Mouse (Mus musculus): ENCODE data around the gene Gramd1c. TPM values are rescaled to one million over a fixed set of nuclear protein-coding genes. Genes with fewer than 3 reads are reported as not detected.

Gramd1c gene
- 5.7 TPM for polyA plus RNA-seq (2017; shearing (Covaris generic))

DNA sequence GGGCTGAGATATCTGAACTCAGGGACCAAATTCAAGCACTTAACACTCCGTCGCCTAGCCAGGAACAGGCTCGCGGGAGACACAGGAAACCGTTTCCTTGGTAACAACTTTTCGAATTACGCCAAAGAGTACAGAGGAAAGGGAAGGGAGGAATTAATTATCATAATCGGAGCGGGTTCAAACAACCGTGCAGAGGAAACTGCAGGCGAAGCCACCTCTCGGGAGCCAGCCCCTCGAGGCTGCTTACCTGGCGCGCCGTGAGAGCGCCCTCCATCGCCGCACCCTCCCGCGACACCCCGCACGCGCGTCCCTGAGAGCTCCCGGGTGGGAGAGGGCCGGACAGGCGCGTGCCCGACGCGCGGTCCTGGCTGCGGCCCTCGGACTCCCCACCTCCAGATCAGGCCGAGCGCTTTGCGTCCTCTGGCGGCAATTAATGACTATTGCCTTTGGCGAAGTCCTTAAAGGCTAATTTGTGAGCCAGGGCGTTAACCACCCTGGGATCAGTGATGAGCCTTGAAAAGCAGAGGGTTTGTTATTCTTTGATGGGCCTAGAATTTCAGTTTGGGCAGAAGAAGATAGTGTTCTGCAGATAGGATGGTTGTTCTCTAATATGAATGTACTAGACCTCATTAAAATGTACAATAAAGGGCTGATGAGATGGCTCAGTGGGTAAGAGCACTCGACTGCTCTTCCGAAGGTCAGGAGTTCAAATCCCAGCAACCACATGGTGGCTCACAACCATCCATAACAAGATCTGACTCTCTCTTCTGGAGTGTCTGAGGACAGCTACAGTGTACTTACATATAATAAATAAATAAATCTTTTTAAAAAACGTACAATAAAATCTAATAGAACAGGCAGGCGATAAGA, at the start of gene Gramd1c:
Gene Gramd1c (minus strand): TSS at position 321 of the 870 bp plus-strand sequence.

DNA sequence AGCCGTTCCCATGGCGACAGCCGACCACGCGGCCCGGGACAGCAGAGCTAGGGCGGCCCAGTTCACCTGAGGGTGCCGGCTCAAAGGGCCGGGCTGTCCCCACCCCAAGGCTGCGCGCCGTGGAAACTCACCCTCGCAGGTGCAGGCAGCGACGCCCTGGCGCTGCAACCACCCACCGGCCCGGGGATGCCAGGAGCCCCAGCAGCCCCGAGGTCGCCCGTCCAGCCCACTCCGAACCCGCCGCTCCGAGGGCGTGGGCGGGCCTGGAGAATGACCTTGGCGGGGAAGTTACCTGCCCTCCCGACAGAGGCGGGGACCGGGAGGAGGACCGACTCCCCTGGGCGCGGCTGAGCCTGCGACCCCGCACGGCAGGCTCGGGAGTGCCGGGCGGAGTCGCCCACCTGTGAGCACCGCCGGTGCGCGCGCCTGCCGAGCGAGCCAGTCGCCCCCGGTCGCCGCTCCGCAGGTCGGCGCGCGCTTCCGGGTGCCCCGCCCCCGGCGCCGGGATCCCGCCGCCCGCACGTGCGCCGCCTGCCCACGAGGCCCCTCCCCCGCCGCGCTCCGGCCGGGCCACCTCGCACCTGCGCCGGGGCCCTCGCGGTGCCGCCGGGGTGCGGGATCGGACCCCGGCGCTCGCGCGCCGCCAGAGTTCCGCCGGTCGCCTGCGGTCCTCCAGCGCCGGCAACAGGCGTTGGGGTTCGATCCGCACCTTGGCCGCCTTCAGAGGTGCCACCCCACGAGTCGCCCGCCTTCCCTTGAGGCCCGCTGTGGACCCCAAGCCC, 83.6 kb downstream of the Gramd1c start, which contains the start of gene Zdhhc23:
Gene Zdhhc23 (minus strand): TSS at position 464 of the 782 bp plus-strand sequence.

Other genes with a start within 250 kb of the Gramd1c start
- 16.2 TPM for gene Ccdc191, start 173.5 kb downstream of the Gramd1c start, polyA plus RNA-seq (2017; shearing (Covaris generic))
- 23.2 TPM for gene Qtrt2, start 136.5 kb downstream of the Gramd1c start, polyA plus RNA-seq (2017; shearing (Covaris generic))
- gene Zdhhc23, start 83.6 kb downstream of the Gramd1c start, polyA plus RNA-seq (2017; shearing (Covaris generic)): 2.3 TPM
- gene Atp6v1a, start 76.4 kb upstream of the Gramd1c start, polyA plus RNA-seq (2017; shearing (Covaris generic)): 27.8 TPM
- 24.2 TPM for gene Naa50, start 76.5 kb upstream of the Gramd1c start, polyA plus RNA-seq (2017; shearing (Covaris generic))
- gene Usf3, start 109.9 kb upstream of the Gramd1c start, polyA plus RNA-seq (2017; shearing (Covaris generic)): 2.7 TPM

Measured in CD4-positive, CD25-positive, alpha-beta regulatory T cell, adult 9 weeks (primary cell).